Mouse (Mus musculus) megakaryocyte progenitor cell, adult 5-6 weeks (primary cell): ENCODE data around the gene Inpp5a. TPM values are rescaled to one million over a fixed set of nuclear protein-coding genes. Genes with fewer than 3 reads are reported as not detected.

Experiments used
- ATAC-seq: replicated peaks from 2 replicates; pipeline ENCODE4 v1.8.0; 2016; ENCODE audit warnings: mild to moderate bottlenecking, moderate TSS enrichment, inconsistent platforms; ENCODE audit not compliant: poor library complexity
- total RNA-seq, 2 experiments: library from RNA; stranded (forward) in 1 of 2; stranded (reverse) in 1 of 2; fragments of 157-497, 149-512 nt in 1 of 2; fragments of 200-1000 nt in 1 of 2; gene quantifications; 2 replicates each; pipeline versions ENCODE4 v1.2.3 to v1.2.4; 2015 to 2017

Gene Inpp5a
- total RNA-seq (2015) (8.5 and 9.9 TPM in 2 replicates), total RNA-seq (2017) (4.9 and 11.2 TPM in 2 replicates)

DNA sequence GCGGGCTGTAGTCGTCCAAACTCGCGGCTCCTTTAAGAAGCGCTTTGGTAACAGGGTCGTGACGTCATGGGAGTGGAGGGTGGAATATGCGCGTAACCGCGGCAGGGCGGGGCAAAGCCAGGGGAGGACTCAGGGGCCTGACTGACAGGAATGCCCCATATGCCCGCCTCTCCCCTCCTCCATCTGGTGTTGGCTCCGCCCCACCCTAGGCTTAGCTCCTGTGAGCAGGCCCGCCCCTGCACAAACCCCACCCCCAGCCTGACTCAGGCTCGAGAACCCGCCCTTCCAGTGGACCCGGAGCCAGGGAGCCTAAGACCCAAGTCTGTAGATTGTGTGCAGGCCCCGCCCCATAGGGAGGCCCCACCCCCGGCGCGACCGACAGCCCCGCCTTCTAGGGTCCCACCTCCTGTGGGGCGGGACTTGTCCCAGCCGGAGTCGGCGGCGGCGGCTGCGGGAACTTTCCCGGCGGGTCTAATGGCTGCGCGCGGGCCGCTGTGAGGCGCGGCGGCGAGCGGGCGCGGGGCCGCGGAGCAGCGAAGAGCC, at the start of gene Inpp5a:
Inpp5a (plus strand) TSS at position 440 of the 543 bp plus-strand sequence.
- ATAC-seq: peak; percentile 84

DNA sequence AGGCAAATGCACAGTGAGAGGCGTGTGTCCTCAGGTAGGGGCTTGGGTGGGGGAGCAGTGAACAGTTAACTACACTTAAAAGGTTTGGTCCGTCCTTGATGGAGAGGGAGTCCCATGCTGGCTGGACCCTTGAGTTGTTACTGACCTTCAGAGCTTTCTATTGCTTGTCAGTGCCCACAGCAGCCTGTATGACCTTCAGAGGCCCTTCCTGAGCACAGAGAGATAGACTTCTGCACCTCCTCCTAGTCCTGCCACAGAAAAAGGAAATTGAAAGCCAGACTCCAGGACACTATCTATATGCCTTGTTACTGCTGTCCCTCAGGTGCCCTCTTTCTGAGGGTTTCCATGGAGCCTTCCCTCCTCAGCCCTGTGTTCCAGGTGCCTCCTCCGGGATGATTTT, 49.7 kb upstream of the Inpp5a start:
- ATAC-seq: no peak

DNA sequence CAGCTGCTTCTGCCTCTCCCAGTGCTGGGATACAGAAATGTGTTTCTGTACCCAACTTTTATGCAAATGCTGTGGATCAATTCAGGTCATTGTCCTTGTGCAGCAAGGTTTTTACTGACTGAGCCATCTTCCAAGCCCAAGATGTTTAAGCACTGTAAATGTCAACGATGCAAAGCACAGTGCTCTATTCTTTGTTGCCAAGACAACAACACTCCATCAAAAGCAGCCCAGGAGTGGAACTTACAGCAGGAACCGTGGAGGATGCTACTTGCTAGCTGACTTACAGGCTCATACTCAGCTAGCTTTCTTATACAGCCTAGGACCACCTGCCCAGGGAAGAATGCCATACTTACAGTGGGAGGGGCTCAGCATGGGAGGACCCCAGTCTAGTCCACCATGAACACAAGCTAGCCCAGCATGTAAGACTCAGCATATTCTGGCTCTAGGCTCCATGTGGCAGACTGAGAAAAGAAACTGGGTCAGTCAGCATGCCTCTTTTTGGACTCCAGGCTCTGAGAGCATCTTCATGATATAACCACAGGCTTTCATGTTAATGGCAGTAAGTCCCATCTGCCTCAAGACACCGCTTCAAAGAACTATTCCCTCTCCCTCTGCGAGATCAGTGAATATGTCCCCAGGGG, 47.8 kb upstream of the Inpp5a start:
- no peak for ATAC-seq

DNA sequence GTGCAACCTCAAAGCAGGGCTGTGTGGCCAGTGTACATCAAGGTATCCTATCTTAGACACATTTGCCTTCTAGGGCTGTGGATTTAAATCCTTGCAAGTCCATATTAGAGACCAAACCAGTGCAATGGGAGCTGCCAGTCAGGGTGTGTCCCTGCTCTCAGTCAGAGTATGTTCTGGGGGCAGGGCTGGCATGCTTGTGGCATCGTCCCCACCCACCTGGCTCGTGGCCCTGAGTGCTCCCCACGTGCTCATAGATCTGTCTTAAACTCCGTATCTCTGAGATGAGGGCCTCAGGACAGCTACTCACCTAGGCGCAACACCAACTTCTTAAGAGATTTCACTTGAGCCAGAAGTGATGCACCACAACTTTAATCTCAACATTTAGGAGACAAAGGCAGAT, 46.1 kb upstream of the Inpp5a start:
- ATAC-seq: no peak

DNA sequence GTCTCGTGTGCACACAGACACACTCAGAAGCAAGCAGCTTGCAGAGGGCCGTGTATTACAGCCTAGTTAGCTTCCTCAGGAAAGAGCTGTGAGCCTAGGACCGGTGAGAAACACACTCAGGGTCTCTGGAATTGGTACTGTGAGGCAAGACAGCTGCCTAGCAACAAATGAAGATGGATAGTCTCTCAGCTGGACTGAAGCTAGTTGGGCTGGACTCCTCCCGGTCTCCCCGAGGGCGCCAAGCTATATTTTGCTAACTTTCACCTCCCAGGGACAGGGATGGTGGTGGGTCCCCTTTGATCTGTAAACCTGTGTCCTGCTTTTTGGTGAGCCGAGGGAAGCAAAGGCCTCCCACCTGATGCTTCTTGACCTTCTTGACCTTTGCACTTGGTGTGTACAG, 41.9 kb upstream of the Inpp5a start:
- no peak for ATAC-seq

DNA sequence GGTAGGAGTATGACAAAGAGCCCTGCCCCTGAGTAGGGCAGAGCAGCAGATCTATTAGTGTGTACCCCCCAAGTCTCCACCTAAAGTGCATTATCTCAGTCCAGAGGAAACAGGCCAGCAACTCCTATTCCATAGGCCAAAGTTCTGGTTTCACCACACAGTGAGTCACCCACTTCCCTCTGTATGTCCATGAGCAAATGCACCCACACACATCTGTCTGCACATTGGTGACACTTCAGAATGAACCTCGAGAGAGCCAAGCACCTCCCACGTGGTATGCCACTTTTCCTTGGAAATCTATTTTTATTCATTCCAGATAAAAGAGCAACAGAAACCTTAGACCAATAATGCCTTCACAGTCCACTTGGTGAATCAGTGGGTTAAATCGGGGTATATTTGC, 38.3 kb upstream of the Inpp5a start:
- peak; percentile 63; the same call in 1 of the 2 replicates for ATAC-seq

DNA sequence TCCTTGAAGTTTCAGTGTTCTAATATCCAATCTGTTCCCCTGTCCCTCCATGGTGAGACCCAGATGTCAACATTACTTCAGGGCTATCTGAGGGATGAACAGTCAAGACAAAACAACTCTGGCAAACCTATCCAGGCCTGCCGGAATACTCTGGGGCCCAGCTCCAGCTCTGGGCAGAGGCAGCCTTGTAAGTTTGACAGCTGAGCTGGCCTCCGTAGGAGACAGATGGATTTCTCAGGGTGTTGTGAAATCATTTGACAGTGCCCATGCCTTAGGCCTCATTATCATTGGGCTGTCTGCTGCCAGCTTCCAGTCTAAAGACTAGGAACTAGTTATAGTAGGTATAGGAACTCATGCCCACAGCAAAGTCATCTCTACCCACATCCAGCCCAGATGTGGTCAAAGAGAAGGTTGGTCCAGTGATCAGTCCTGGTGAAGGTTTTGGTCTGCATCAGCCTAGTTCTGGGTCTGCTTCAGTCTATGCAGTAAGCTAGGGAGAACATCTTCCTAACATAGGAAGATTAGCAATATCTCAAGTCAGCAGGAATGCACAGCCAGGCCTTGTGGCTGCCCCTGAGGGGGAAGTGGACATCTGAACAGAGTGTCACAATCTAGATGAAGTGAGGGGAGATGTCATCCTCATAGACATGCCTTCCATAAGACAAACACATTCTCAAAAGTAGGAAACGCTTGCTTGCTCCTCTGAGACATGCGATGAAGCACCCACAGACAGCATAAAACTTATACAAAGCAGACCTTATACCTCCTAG, 34.4 kb upstream of the Inpp5a start:
- 0 out of 2 replicates have a peak, but pooled peaks have one; percentile 17 for ATAC-seq

DNA sequence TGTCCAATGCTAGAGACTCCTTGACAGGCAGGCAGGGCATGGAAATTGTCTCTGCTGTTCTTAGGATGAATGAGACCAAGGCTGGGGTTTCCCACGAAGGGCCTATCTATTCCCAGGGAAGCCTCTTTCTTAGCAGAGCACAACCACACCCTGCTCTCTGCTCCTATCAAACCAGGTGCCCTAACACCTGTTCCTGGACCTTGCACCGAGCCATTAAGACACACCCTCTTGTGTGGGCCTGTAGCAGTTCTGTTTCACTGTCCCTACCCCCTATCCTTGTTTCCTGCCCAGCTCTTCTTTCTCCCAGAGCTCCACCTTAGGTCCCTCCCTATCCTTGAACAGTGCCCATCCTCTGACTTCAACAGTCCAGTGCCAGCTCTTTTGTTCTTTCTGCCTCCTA, 31.9 kb upstream of the Inpp5a start:
- no peak for ATAC-seq

DNA sequence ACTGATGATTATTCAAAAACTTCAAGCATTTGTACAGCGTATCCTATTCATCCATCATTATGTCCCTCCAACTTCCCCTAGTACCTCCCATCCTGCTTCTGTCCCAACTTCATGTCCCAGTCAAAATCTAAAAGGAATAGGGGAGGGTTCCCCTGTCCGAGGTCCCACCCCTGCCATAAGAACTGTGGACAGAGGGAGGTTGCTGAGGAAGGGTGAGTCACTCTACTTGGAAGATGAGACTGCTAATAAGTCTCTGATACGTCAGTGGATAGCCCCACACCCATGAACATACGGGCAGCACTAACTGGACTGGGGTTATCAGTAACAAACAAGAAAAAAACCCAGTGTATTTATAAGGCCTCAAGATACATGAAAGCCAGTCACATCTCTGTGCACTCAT, 29.0 kb upstream of the Inpp5a start:
- no peak for ATAC-seq

DNA sequence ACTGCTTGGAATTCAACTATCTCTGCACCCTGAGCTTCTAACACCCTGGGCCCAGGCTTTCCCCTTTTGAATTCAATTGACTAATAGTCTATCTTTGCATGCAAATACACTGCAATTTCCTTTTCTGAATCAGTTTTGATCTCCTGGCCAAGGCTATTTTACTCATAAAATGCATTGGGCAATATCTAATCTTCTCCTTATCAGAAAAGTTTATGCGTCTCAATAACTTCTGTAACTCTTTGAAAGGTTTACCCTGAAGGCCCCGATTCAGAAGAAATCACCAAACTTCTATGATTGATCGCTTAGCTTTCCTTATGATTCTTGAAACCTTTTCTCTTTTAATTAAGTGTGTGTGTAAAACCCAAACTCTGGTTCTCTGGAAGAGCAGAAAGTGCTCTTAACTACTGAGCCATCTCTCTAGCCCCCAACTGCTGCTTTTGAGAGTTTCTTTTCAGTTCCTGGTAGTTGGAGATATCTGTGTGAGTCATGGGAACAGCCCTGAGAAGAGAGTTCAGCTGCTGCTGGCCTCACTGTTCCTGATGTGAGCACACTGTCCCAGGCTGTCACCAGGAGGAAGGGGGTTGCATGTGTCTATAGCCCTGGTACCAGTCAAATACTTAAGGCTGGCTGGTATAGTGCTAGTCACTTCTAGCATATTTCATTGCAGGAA, 27.9 kb upstream of the Inpp5a start:
- ATAC-seq: peak; percentile 30; the same call in 1 of the 2 replicates

DNA sequence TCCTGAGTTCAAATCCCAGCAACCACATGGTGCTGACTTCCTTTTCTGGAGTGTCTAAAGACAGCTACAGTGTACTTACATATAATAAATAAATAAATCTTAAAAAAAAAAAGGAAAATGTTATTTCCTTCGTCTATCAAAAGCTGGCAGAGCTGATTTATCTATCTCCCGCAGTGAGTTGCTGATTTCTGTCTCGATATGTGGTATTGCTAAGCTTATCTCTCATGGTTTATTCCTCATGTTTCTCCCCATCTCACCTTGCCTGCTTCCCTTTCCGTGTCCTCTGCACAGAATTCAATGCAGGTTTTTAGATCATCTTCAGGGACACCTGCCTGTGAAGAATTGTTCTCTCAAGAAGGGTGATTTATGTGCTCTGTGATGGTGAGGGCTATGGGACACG, 27.1 kb upstream of the Inpp5a start:
- ATAC-seq: no peak

DNA sequence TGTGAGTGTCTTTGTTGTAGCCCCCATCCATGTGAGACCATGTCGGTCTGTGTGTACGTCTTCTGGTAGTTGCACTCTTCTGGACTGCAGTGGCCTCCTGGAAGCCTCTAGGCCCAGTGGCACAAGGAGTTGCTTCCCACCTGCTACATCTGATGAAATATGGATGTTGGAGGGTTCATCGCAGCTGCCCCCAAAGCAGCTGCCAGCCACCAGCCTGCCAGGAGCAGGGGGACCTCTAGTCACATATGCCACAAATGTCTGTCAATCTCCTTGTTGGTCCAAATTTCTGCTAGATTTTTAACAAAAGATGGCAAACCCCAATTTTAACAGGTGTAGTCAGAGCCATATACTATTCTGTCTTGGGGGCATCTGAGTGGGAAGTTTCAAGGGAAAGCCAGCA, 26.4 kb upstream of the Inpp5a start:
- ATAC-seq: no peak

DNA sequence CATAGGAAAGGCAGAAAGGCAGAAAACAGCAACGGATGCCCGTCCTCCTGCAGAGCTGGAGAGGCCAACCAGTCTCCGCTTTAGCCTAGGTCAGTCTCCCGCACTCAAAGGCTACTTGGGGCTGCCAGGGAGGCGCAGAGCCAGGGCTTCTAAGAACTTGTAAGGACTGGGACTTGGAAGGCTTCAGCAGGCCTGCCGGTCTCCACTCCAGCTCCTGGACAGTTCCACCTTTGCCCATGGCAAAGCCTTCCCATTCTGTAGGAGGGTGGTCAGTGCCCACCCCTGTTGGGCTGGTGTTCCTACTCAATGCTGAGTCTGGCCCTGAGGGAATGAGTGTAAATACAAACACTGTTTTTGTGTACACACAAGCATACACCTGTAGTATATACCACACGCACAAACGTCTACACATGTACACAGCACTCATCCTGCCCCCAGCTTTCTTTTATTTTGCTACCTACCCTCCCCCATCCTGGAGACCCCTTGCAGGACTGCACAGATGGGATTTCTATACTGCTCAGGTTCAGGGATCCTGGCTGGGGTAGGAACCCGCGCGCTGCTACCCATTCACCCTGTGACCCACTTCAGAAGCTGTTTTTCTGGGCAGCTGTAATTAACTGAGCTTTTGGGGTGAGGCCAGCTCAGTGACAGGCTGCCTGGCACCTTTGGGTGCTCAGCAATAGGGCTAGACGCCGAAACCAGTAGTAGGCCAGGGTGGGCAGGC, 25.5 kb upstream of the Inpp5a start:
- ATAC-seq: no peak

DNA sequence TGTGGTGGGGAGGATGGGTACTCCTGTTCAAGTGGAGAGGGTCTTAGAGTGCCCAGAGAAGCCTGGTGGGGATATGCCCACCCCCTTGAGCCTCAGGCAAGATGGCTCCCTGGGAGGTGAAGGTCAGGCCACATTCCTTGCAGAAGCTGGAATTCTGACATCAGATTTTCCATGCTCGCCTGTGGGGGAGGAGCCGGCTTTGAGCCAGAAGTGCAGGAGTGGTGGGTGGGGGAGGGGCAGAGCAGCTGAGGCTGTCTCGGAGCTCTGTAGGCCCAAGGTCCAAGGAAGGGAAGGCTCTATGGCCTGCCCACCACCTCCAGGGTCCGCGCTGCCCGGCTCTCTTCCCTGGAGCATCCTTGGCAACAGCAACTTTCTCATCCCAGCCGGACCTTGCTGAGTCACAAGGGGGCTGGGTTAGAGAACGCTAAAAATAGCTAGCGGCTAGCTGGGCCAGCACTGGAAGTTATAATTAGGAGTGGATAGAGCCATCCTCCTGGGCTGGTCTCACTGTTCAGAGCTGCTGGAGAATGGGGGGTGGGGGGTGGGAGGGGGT, 24.8 kb upstream of the Inpp5a start:
- ATAC-seq: no peak

DNA sequence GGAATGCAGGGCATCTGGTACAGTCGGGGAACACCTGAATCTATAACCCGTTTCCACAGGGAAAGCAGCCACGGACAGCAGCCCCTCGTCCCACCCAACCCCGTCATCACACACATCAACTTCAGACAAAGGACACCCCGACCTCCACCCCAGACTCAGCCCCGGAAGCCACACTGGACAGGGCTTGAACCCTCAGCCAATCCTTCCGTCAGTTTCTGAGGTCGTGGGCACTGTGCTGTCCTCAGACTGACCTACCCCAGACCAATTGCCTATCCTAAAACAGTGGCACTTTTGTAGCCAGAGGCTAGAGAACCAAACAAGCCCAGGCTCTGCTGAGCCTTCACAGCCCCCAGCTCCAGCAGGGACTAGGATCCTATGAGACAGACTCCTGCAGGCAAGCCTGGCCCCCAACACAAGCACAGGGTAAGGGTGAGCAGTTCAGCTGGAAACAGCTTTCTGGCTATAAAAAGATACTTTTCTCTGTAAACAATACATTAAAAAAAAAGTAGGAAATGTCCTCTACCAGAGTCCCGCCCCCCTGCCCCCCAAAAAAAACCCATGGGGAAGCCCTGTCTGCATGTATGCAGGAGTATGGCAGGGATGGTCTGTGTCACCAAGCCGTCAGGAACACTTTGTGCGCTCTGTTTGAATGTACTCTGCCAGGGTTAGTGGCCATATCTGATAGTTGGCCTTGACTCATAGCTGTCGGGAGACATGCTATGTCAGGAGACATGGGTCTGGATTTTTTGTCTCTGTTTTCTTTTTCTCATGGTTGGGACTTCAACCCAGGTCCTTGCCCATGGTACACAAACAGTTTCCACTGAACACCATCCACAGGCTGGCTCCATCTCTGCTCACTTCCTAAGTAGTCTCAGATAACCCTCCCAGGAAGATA, 23.7 kb upstream of the Inpp5a start:
- no peak for ATAC-seq

DNA sequence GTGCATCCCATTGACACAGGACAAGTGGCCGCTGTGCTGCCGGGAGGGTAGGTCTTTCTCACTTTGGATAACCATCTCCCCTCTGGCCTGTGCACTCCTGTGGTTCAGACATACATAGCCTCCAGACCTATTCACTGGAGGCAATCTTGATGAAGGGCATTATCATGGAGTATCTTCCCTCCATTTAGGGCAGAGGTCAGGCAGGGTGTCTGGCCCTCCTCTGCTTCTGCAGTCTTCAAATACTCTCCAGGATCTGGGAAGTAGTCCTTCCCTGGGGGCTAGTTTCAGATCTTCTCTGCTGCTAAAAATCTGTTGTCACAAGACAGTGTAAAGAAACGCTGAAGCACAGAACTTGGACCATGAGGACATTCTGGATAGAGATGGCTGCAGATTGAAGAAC, 22.8 kb upstream of the Inpp5a start:
- ATAC-seq: no peak

DNA sequence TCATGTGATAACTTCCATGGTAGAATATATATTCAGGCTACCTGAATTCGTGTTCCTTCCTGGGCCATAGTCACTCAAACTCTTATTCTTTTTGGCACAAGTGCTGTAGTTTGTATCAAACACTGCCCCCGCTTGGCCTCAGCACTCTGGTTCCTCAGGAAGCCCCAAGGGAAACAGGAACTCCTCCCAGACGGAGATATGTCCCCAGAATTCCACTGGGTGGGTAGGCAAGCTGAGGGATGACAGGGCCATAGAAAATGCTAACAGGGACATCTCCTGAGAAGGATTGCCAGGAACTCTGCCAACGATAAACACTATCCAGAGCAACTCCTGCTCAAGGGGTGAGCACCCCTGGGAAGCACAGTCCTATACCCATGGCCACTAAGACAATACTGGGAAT, 22.4 kb upstream of the Inpp5a start:
- ATAC-seq: no peak

DNA sequence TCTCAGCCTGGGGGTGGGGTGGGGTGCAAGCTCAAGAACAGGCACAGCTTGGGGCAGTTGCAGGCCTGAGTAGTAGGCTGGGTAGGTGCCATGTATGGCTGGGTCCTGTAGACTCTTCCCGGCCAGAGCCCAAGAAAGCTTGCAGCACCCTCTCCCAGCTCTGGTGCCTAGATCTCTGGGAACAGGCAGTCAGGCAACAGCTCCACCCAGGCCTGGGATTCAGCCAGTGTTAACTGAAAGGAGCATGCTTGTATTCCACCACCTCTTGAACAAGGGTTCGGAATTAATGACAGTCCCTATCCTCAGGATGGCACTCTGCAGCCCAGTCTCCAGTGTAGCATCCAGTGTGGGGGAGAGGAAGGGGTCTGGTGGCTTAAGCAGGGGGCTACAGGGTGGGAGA, 20.7 kb upstream of the Inpp5a start:
- no peak for ATAC-seq

DNA sequence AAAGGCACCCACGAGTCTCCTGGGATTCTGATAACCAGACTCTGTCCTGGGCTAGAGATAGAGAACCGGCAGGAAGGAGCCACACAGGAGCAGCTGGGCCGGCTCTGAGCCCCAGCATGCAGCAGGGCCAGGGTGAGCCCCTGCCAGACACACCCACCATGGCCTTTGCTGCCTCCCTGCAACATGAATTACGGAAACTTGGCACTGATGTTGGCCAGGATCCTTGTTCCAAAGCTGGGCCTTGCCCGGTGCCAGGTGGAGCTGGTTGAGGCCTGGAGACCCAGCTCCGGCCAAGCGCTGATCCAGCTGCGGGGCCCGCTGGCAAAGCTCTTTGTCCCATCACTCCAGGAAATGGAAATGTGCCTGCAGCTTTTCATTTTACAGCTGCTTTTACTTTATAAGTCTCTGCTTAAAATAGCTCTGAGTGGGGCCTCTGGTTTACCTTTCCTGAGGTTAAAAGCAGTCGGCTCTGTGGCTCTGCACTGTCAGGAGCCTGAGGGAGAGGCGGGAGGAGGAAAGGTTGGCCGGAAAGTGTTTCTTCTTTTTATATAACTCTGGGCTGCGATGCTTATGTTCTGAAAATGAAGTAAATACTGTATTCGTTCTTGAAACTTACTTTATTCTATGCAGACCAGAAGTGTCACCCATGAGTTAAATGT, 20.1 kb upstream of the Inpp5a start:
- ATAC-seq: peak; percentile 62
